Mouse (Mus musculus) kidney, embryonic 14.5 days (tissue): ENCODE data around the gene Zc3h15. TPM values are rescaled to one million over a fixed set of nuclear protein-coding genes. Genes with fewer than 3 reads are reported as not detected.

Source experiments
- ATAC-seq: fragments of 200-750 bp; cut with Nextera tagmentation; 2 replicates; pipeline ENCODE4 v1.8.0; 2017; ENCODE audit warnings: moderate number of reproducible peaks, mild to moderate bottlenecking, moderate TSS enrichment, moderate library complexity; ENCODE audit not compliant: low FRiP score, low TSS enrichment
- H3K27ac ChIP-seq: fragments of 300-500 bp; sonication (generic); 2 replicates; pipeline ENCODE4 v1.5.1; 2014; ENCODE audit warnings: low read depth, mild to moderate bottlenecking, low read length, moderate library complexity, mixed read lengths
- H3K27me3 ChIP-seq: fragments of 300-500 bp; sonication (generic); 2 replicates; pipeline ENCODE4 v1.6.1; 2014; ENCODE audit warnings: mild to moderate bottlenecking, low read length; ENCODE audit not compliant: control insufficient read depth, insufficient read depth
- H3K36me3 ChIP-seq: fragments of 300-500 bp; sonication (generic); 2 replicates; pipeline ENCODE4 v1.6.1; 2014; ENCODE audit warnings: low read length, mixed read lengths; ENCODE audit not compliant: control insufficient read depth, insufficient read depth
- H3K4me1 ChIP-seq: fragments of 300-500 bp; sonication (generic); 2 replicates; pipeline ENCODE4 v1.6.1; 2014; ENCODE audit warnings: low read length, mixed read lengths; ENCODE audit not compliant: control insufficient read depth, insufficient read depth
- H3K4me2 ChIP-seq: fragments of 300-500 bp; sonication (generic); replicated peaks from 2 replicates; pipeline ENCODE4 v1.6.1; 2014; ENCODE audit warnings: low read depth, mild to moderate bottlenecking, low read length
- H3K4me3 ChIP-seq: fragments of 300-500 bp; sonication (generic); 2 replicates; pipeline ENCODE4 v1.5.1; 2014; ENCODE audit warnings: mild to moderate bottlenecking, low read length
- H3K9ac ChIP-seq: fragments of 300-500 bp; sonication (generic); 2 replicates; pipeline ENCODE4 v1.6.1; 2014; ENCODE audit warnings: low read depth, mild to moderate bottlenecking, low read length, moderate library complexity
- H3K9me3 ChIP-seq: fragments of 300-500 bp; sonication (generic); 2 replicates; pipeline ENCODE4 v1.6.1; 2016; ENCODE audit warnings: low read length; ENCODE audit not compliant: control insufficient read depth
- WGBS: fragments of 180-500 bp; shearing (Covaris S2); extraction: QIAGEN DNeasy Blood & Tissue Kit; methylation state at CpG from one replicate; pipeline ENCODE4 v1.1.7; 2014; 5-methylcytosine and 5-hydroxymethylcytosine counted together
- polyA plus RNA-seq: library from polyadenylated mRNA; unstranded; fragments of >200 nt; fragmentation: Nextera tagmentation; extraction: Ambion mirVana; gene quantifications from 2 replicates; pipeline ENCODE4 v1.2.1, GENCODE M21; 2014

Zc3h15 gene
- 145 and 169 TPM in 2 replicates for polyA plus RNA-seq

DNA sequence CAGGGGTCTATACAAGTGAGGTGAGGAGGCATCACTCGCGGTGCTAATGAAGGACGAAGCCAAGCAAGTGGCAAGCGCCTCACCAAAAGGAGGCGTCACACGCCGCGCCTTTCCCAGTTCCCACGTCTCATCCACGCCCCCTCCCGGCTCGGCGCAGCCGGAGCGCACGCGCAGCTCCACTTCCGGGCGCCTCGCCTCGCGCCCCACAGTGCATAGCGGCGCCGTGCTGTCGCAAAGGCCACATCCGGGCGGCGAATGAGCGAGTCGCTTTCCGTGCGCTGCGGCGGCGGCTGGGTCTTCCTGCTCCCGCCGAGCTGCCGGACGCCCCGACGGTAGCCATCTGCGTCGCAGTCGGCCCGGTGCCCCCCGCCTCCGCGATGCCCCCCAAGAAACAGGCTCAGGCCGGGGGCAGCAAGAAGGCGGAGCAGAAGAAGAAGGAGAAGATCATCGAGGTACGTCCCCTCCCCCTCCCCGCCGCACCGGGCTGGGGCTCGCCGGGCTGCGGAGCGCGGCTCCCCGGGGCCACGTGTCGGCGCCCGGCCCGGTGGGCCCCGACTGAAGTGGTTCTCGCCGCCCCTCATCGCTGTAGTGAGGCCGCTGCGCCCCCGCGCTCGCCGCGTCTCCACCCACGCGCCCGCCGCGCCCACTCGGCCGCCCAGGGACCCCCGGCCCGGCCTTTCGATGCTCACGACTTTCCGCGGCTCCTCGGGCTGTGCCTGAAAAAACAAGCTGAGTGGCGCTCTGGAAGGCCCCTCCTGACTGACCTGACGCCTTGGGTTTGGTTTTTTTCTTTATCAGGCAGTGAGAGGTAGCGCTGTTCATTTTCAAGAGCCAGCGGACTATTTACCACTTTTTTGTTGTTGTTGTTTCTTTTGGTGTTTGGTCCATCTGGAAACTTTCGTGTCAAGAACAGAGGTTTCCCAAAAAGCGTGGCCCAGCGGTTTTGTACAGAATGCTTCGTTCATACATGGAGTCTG, at the start of gene Zc3h15:
TSS of gene Zc3h15 (plus strand) at position 160 of the 977 bp plus-strand sequence.
- H3K4me3 ChIP-seq = peak within 1 kb of the TSS; percentile 98
- peak within 1 kb of the TSS; percentile 95 for H3K9ac ChIP-seq
- peaks cover 35% of the 10 kb centered on the region for H3K4me1 ChIP-seq
- H3K27ac ChIP-seq = peak within 1 kb of the TSS; percentile 79
- H3K27me3 ChIP-seq = no peaks in the 10 kb centered on the region
- WGBS = under 1% methylated on average over 91 of the region's 100 CpGs
- peak; percentile 100 for ATAC-seq
- H3K36me3 ChIP-seq = no peaks in the 10 kb centered on the region
- no peaks in the 10 kb centered on the region for H3K9me3 ChIP-seq
- peak within 1 kb of the TSS; percentile 49 for H3K4me2 ChIP-seq

DNA sequence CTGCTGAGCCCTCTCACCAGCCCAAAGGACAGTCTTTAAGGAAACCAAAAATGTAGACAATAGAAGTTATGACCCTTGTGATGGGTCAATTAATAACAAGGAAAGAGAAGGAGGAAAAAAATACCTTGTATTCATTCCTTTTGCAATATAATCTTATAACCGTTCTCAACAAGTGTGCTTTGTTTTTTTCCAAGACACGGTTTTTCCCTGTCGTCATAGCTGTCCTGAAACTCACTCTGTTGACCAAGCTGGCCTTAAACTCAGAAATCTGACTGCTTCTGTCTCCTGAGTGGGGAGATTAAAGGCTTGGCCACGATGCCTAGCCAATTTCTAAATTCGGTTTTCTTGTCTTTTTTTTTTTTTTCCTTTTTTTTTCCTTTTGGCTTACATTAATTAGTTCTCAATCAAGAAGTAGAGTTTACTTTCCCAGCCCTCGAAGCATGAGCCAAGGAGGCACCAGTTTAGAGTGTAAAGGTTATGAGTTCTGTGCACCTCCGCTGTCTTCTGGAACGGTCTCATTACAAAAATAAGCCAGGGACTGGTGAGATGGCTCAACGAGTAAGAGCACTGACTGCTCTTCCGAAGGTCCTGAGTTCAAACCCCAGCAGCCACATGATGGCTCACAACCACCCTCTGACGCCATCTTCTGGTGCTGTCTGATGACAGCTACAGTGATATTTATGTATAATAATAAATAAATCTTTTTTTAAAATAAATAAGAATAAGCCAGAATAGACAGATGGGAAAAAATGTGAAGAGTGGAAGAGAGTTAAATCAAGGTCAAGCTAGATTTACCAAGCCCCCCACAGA, 23.5 kb upstream of the Zc3h15 start:
- Histone ChIP-seq H3K4me1 (no peaks in the 10 kb centered on the region), H3K27ac (no peak overlapping the region), H3K27me3 (no peaks in the 10 kb centered on the region), H3K9ac (no peak overlapping the region), H3K9me3 (no peaks in the 10 kb centered on the region), H3K36me3 (no peaks in the 10 kb centered on the region), H3K4me3 (no peak overlapping the region), H3K4me2 (no peak overlapping the region)
- WGBS = 91% methylated on average over 11 of the region's 11 CpGs
- ATAC-seq = no peak

DNA sequence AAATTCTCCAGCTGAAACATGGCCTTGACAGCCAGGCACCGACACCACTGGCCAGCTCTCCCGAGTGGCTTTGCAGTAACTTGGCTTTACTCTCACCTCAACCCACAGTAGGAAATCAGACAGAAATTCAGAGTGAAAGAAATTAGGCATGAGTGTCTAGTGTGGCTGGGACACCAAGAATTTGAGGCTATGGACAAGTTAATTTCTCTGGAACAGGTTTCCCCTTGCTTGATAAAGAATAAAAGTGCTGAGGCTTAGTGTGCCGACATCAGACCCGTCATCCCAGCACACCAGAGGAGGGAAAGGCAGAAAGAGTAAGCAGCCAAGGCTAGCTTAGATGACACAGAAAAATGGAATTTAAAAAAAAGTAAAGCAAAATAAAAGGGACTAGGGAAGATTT, 22.7 kb upstream of the Zc3h15 start:
- Histone ChIP-seq H3K4me3 (no peak overlapping the region), H3K9ac (no peak overlapping the region), H3K4me1 (no peaks in the 10 kb centered on the region), H3K27me3 (no peaks in the 10 kb centered on the region), H3K4me2 (no peak overlapping the region), H3K9me3 (no peaks in the 10 kb centered on the region), H3K27ac (no peak overlapping the region), H3K36me3 (no peaks in the 10 kb centered on the region)
- no peak for ATAC-seq
- 85% methylated on average over 4 of the region's 4 CpGs for WGBS

DNA sequence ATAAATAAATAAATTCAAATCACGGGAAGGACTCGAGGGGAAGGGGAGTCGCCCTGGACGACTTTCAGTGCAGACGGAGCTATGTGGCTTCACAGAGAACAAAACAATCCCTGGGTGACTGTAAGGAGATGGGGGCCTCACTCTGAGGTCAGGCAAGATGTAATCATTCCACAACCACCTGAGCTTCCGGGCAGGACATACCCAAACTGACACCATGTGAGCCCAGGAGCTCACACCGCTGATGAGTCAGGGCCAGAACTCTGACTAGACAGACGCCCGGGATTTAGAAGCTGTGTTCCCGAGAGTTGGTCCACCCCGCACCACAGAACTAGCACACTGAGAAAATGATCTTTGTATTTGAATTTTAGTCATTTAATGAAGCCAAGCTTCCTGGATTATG, 21.4 kb upstream of the Zc3h15 start:
- ATAC-seq = no peak
- Histone ChIP-seq H3K4me1 (no peaks in the 10 kb centered on the region), H3K4me3 (no peak overlapping the region), H3K27me3 (no peaks in the 10 kb centered on the region), H3K9me3 (no peaks in the 10 kb centered on the region), H3K27ac (no peak overlapping the region), H3K36me3 (no peaks in the 10 kb centered on the region), H3K9ac (no peak overlapping the region), H3K4me2 (no peak overlapping the region; the same call in 1 of the 2 replicates)
- WGBS = 39% methylated on average over 11 of the region's 11 CpGs

DNA sequence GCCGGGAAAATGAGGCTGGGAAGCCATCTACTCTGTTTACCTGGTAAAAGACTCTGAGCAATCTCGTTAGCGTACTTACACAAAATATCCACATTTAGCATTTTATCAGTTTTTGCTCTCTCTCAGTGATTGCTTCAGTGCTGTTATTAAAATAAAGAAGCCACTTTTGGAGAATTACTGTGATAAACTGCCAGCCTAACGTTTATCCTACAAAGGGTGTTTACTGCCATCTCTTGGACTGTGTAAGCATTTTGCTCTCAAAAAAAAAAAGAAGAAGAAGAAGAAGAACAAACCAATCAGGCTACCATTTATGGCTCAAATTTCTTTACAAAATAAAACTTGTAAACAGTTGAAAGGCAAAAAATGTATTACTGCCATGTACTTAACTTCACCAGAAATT, 20.2 kb upstream of the Zc3h15 start:
- Histone ChIP-seq H3K27me3 (no peaks in the 10 kb centered on the region), H3K27ac (no peak overlapping the region), H3K9me3 (no peaks in the 10 kb centered on the region), H3K9ac (no peak overlapping the region), H3K4me2 (no peak overlapping the region), H3K4me3 (no peak overlapping the region), H3K4me1 (no peaks in the 10 kb centered on the region), H3K36me3 (no peaks in the 10 kb centered on the region)
- no peak for ATAC-seq
- 75% methylated on average over 4 of the region's 4 CpGs for WGBS

DNA sequence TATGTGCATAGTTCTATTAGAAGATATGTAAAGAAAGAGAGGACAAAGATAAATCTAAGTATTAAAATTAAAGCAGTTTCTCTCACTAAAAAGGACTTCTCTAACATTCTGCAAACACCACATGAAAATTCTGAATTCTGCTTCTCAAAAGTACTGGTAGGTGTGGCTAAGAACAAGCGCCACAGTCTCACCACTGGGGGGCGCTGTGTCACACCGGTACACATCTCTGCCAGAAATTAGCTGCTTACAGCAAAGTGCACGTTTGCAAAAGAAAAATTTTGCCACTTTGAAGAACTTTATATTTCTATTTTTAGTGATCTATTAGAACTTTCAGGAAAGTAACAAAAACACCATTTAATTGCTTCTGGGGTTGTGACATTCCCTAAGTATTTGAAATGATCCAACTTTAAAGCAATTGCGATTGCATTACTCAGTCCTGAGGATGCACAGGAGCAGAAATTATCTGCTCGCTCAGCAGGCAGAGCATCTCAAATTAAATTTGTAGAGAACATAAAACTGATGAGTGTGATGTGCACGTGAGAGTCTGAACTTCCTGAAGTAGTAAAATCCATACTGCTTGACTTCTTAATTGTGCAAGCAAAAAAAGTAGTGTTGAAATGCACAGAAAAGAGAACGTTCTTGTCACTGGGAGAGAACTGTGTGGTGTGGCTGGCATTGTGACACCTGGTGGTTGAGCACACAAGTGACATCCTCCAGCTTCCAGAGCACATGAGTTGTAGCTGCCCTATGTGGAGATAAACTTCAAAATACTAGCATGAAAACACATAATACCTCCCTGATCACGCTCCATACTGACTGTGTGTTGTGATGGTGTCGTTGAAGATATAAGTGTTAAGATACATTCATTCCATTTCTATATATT, 18.8 kb upstream of the Zc3h15 start:
- Histone ChIP-seq H3K36me3 (no peaks in the 10 kb centered on the region), H3K27ac (no peak overlapping the region), H3K4me3 (no peak overlapping the region), H3K4me1 (no peaks in the 10 kb centered on the region), H3K9me3 (no peaks in the 10 kb centered on the region), H3K9ac (no peak overlapping the region), H3K27me3 (no peaks in the 10 kb centered on the region), H3K4me2 (0 out of 2 replicates have a peak overlapping the region, but pooled peaks have one; percentile 0)
- ATAC-seq = peak; percentile 73; the same call in 1 of the 2 replicates
- 27% methylated on average over 10 of the region's 10 CpGs for WGBS

DNA sequence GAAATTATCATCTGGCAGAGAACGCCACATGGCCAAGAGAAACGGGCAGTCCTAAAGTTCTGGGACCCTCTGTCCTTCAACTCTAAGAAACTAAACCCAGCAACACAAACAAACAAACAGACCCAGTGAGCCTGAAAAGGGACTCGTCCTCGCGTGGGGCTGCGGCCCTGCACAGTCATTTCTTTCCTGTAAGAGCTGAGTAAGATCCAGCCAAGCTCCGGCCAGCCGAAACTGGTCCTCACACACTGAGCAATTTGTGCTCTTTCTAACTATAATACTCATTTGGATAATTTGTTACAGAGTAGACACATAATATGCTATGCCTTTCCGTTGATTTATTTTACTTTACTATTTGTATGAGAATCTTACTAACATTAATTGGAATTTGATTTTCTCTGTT, 17.4 kb upstream of the Zc3h15 start:
- WGBS = 80% methylated on average over 9 of the region's 9 CpGs
- H3K36me3 ChIP-seq = no peaks in the 10 kb centered on the region

DNA sequence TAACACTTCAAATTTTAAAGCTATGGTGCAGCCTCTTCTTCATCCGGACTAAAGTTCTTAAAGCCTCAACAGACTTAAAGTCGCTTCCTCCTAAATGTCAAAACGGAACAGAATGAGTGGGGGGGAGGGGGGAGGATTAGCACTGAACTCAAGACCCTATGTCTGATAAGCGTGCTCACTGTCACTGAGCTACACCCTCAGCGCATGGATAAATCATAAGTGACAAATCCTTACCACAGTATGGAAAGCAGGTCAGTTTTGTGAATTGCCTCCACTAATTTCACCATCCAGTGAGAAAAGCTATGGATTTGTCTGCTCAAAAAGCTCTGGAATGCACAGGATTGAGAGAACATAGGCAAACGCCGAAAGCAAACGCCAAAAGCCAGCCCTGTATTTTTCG, 16.7 kb upstream of the Zc3h15 start:
- Histone ChIP-seq H3K36me3 (no peaks in the 10 kb centered on the region), H3K27ac (no peak overlapping the region), H3K9me3 (no peaks in the 10 kb centered on the region), H3K27me3 (no peaks in the 10 kb centered on the region), H3K4me1 (no peaks in the 10 kb centered on the region), H3K9ac (no peak overlapping the region), H3K4me3 (no peak overlapping the region), H3K4me2 (no peak overlapping the region)
- 78% methylated on average over 9 of the region's 9 CpGs for WGBS
- no peak for ATAC-seq

More for the DNA sequence above, 17.4 kb upstream of the Zc3h15 start:
- Histone ChIP-seq H3K9ac (no peak overlapping the region), H3K4me1 (no peaks in the 10 kb centered on the region), H3K4me2 (no peak overlapping the region), H3K4me3 (no peak overlapping the region), H3K27me3 (no peaks in the 10 kb centered on the region), H3K27ac (no peak overlapping the region), H3K9me3 (no peaks in the 10 kb centered on the region)
- no peak for ATAC-seq
